Mouse (Mus musculus) retina, adult 2 months (tissue): ENCODE measurements around the gene Nup98.

Experiments used
- DNase-seq: peaks from one replicate; pipeline ENCODE4 v3.0.0-alpha.2; 2012; ENCODE audit warnings: low read depth, low spot score

The Nup98 gene

DNA sequence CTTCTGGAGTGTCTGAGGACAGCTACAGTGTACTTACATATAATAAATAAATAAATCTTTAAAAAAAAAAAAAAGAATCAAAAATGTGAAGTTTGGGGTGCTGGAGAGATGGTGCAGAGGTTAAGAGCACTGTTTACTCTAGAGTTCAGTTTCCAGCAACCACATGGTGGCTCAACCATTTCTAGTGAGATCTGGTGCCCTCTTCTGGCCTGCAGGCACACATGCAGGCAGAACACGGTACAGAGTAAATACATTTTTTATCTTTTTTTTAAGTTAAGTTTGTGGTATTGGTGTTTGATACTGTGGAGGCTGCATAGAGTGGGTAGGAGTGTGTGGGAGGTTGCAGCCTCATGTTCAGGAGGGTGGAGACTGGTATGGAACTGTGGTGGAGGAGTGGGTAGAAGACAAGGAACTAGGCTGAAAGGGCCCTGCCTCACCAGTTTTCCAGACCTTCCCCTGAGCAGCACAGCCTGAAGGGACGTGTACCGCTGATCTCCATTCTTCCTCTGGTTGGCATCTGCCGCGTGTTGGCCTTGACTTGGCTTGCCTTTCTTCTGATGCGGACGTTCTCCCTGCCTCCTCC lies 133.2 kb downstream of the Nup98 start:
- DNase-seq = no peak
